Mouse (Mus musculus): ENCODE results near the gene Bicral.

DNA sequence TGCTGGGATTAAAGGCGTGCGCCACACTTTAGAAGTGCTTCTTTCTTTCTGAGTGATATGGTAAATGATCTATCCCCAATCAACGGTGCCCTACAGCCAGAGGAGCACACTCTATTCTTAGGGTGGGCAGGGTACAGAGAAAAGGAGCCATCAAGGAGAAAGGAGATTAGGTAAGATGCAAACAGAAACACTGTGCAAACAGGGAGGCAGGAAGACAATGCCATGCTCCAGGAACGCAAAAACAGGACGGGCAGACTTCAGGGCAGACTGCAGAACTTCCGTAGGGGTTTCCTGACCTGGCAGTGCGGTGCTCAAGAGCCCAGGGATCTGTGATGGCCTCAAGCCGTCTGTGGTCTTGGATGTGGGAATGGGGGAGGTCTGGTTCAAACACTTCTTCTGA, 44.6 kb downstream of the Bicral start:
- TF ChIP-seq POLR2A (IDR thresholded peaks at IDR 0.05; ENCODE audit: insufficient read length, low read depth): no peak
- no peak for TF ChIP-seq POLR2AphosphoS2 (IDR thresholded peaks at IDR 0.05; ENCODE audit: insufficient read length, low read depth)
- no peak for TF ChIP-seq CEBPB (IDR thresholded peaks at IDR 0.05; ENCODE audit: insufficient read depth, poor library complexity, severe bottlenecking)
- no peak for TF ChIP-seq USF1 (IDR thresholded peaks at IDR 0.05; ENCODE audit: low read depth)

All from myocyte (in vitro differentiated cells).